Mouse (Mus musculus) MEL (cell line): ENCODE results near the gene Sdc3.

Experiments
- CHD2 ChIP-seq: IDR thresholded peaks from 2 replicates; pipeline ENCODE4 v1.6.1; 2011; ENCODE audit warnings: low read length, improper control_type of control experiment
- CTCF ChIP-seq, 3 experiments: IDR thresholded peaks in 2 of 3; conservative IDR thresholded peaks in 1 of 3; 2 replicates each; pipeline ENCODE4 v1.5.1; 2011 to 2012; ENCODE audit warnings: low read length in 3 of 3, low read depth in 2 of 3, mild to moderate bottlenecking in 2 of 3, improper control_type of control experiment in 1 of 3, inconsistent platforms in 1 of 3, mixed read lengths in 1 of 3, moderate library complexity in 1 of 3; ENCODE audit not compliant: control insufficient read depth in 1 of 3, insufficient read depth in 1 of 3, poor library complexity in 1 of 3, severe bottlenecking in 1 of 3
- EP300 ChIP-seq, 2 experiments: IDR thresholded peaks; 2 replicates each; pipeline ENCODE4 v1.6.1; 2011; ENCODE audit warnings: improper control_type of control experiment in 2 of 2, low read length in 2 of 2, low read depth in 1 of 2, mild to moderate bottlenecking in 1 of 2
- ETS1 ChIP-seq: IDR thresholded peaks from 2 replicates; pipeline ENCODE4 v1.6.1; 2012; ENCODE audit warnings: low read depth, mild to moderate bottlenecking, inconsistent platforms, low read length, improper control_type of control experiment, moderate library complexity
- GABPA ChIP-seq: IDR thresholded peaks from 2 replicates; pipeline ENCODE4 v1.6.1; 2012; ENCODE audit warnings: low read depth, mild to moderate bottlenecking, inconsistent platforms, low read length, improper control_type of control experiment, moderate library complexity
- MEF2A ChIP-seq: IDR thresholded peaks from 2 replicates; pipeline ENCODE4 v1.6.1; 2014; ENCODE audit warnings: low read depth, mild to moderate bottlenecking, inconsistent platforms, low read length, improper control_type of control experiment; ENCODE audit not compliant: poor library complexity, insufficient replicate concordance, severe bottlenecking; ENCODE audit errors: extremely low read depth
- NRF1 ChIP-seq: IDR thresholded peaks from 2 replicates; pipeline ENCODE4 v1.6.1; 2014; ENCODE audit warnings: low read depth, mild to moderate bottlenecking, inconsistent platforms, low read length, improper control_type of control experiment, moderate library complexity; ENCODE audit not compliant: poor library complexity, insufficient read depth, severe bottlenecking
- RCOR1 ChIP-seq: IDR thresholded peaks from 2 replicates; pipeline ENCODE4 v1.6.1; 2012; ENCODE audit warnings: low read depth, mild to moderate bottlenecking, inconsistent platforms, low read length, improper control_type of control experiment
- TAL1 ChIP-seq: IDR thresholded peaks from 2 replicates; pipeline ENCODE4 v1.6.1; 2012; ENCODE audit warnings: mild to moderate bottlenecking, inconsistent platforms, low read length, moderate library complexity, mixed read lengths
- TBP ChIP-seq: IDR thresholded peaks from 2 replicates; pipeline ENCODE4 v1.8.0; 2011; ENCODE audit warnings: low read depth, low read length, improper control_type of control experiment
- ZC3H11A ChIP-seq: IDR thresholded peaks from 2 replicates; pipeline ENCODE4 v1.6.1; 2012; ENCODE audit warnings: low read depth, mild to moderate bottlenecking, inconsistent platforms, low read length, improper control_type of control experiment

DNA sequence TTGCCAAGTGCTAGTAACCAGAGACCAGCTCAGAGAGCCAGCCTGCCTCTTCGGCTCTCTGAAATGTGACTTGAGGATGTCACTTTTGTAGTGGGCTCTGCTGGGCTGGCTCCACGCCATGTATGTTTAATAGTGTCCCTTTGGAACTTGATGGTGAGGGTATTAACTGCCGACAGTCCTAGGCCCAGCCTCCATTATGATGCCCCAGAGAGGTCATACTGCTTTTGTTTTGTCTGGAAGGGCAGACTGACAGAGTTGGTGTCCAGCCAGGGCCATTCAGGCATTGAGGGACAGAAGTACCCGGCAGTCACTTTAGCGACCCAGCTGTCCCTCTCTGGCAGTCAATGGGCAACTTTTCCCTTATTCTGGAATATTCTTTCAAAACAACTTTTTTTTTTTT lies 17.4 kb downstream of the Sdc3 start:
- TF ChIP-seq CTCF (IDR thresholded peaks at IDR 0.05 in 2 of 3, conservative IDR thresholded peaks at IDR 0.05 in 1 of 3; ENCODE audit: control insufficient read depth in 1 of 3, insufficient read depth in 1 of 3, low read depth in 2 of 3, low read length in 3 of 3, poor library complexity in 1 of 3, severe bottlenecking in 1 of 3) (no peak), EP300 (IDR thresholded peaks at IDR 0.05; ENCODE audit: low read depth in 1 of 2, low read length in 2 of 2) (no peak), TAL1 (no peak), RCOR1 (no peak), ETS1 (no peak), MEF2A (no peak), GABPA (no peak), ZC3H11A (no peak), NRF1 (no peak), CHD2 (no peak), TBP (no peak)
